Mouse (Mus musculus): ENCODE data around the gene Mut. TPM values are rescaled to one million over a fixed set of nuclear protein-coding genes. Genes with fewer than 3 reads are reported as not detected.

Gene Mut
- 24.2 and 26.8 TPM in 2 replicates for polyA plus RNA-seq (2012; rRNA removed)

GRCm38 (mm10) chr17:40934420-40935231 lies at the start of gene Mut, which contains the start of gene Cenpq:
Gene Mut (plus strand): TSS chr17:40934685.
Gene Cenpq (minus strand): TSS chr17:40935047.
- Histone ChIP-seq H3K4me3 (replicated peaks; ENCODE audit: insufficient read depth, low read depth, low read length) (peak within 1 kb of the TSS; percentile 87), H3K4me1 (ENCODE audit: control insufficient read depth, insufficient read depth, low read length) (no peaks in the 10 kb centered on the region), H3K27me3 (ENCODE audit: control insufficient read depth, insufficient read depth, low read length) (no peaks in the 10 kb centered on the region), H3K27ac (ENCODE audit: insufficient read depth, low read length) (peak within 1 kb of the TSS; percentile 73)
- WGBS = under 1% methylated on average over 50 of the region's 50 CpGs
- peak; percentile 85; the same call in 1 of the 2 replicates for TF ChIP-seq POLR2A (IDR thresholded peaks at IDR 0.05; ENCODE audit: borderline replicate concordance, insufficient read depth, low read length)
- TF ChIP-seq CTCF (IDR thresholded peaks at IDR 0.05; ENCODE audit: borderline replicate concordance, insufficient read depth, low read depth, low read length) = no peak
- peak; percentile 99 for DNase-seq

GRCm38 (mm10) chr17:40885155-40885554 lies 49.3 kb upstream of the Mut start:
- Histone ChIP-seq H3K27me3 (ENCODE audit: control insufficient read depth, insufficient read depth, low read length) (no peaks in the 10 kb centered on the region), H3K27ac (ENCODE audit: insufficient read depth, low read length) (no peak overlapping the region), H3K4me1 (ENCODE audit: control insufficient read depth, insufficient read depth, low read length) (no peaks in the 10 kb centered on the region), H3K4me3 (replicated peaks; ENCODE audit: insufficient read depth, low read depth, low read length) (no peak overlapping the region)
- TF ChIP-seq CTCF (IDR thresholded peaks at IDR 0.05; ENCODE audit: borderline replicate concordance, insufficient read depth, low read depth, low read length) = no peak
- TF ChIP-seq POLR2A (IDR thresholded peaks at IDR 0.05; ENCODE audit: borderline replicate concordance, insufficient read depth, low read length) = no peak
- WGBS = 85% methylated on average over 4 of the region's 4 CpGs
- DNase-seq = no peak

GRCm38 (mm10) chr17:40887849-40888536 lies 46.5 kb upstream of the Mut start:
- DNase-seq = no peak
- H3K4me3 ChIP-seq (replicated peaks; ENCODE audit: insufficient read depth, low read depth, low read length) = no peak overlapping the region
- no peaks in the 10 kb centered on the region for H3K4me1 ChIP-seq (ENCODE audit: control insufficient read depth, insufficient read depth, low read length)
- WGBS = 75% methylated on average over 4 of the region's 4 CpGs
- TF ChIP-seq CTCF (IDR thresholded peaks at IDR 0.05; ENCODE audit: borderline replicate concordance, insufficient read depth, low read depth, low read length) = no peak
- no peak for TF ChIP-seq POLR2A (IDR thresholded peaks at IDR 0.05; ENCODE audit: borderline replicate concordance, insufficient read depth, low read length)
- H3K27ac ChIP-seq (ENCODE audit: insufficient read depth, low read length) = no peak overlapping the region
- H3K27me3 ChIP-seq (ENCODE audit: control insufficient read depth, insufficient read depth, low read length) = no peaks in the 10 kb centered on the region

GRCm38 (mm10) chr17:40896863-40897262 lies 37.6 kb upstream of the Mut start:
- H3K27ac ChIP-seq (ENCODE audit: insufficient read depth, low read length) = no peak overlapping the region
- no peaks in the 10 kb centered on the region for H3K27me3 ChIP-seq (ENCODE audit: control insufficient read depth, insufficient read depth, low read length)
- H3K4me1 ChIP-seq (ENCODE audit: control insufficient read depth, insufficient read depth, low read length) = no peaks in the 10 kb centered on the region
- H3K4me3 ChIP-seq (replicated peaks; ENCODE audit: insufficient read depth, low read depth, low read length) = no peak overlapping the region
- no peak for TF ChIP-seq POLR2A (IDR thresholded peaks at IDR 0.05; ENCODE audit: borderline replicate concordance, insufficient read depth, low read length)
- 0 out of 2 replicates have a peak, but pooled peaks have one; percentile 9 for TF ChIP-seq CTCF (IDR thresholded peaks at IDR 0.05; ENCODE audit: borderline replicate concordance, insufficient read depth, low read depth, low read length)
- WGBS = 56% methylated on average over 1 of the region's 1 CpGs
- DNase-seq = peak in 1 of 2 experiments; percentile 3

- no peak overlapping the region for H3K4me3 ChIP-seq (replicated peaks; ENCODE audit: insufficient read depth, low read depth, low read length)
- no peak for DNase-seq
- no peaks in the 10 kb centered on the region for H3K27me3 ChIP-seq (ENCODE audit: control insufficient read depth, insufficient read depth, low read length)
- TF ChIP-seq CTCF (IDR thresholded peaks at IDR 0.05; ENCODE audit: borderline replicate concordance, insufficient read depth, low read depth, low read length) (no peak), POLR2A (IDR thresholded peaks at IDR 0.05; ENCODE audit: borderline replicate concordance, insufficient read depth, low read length) (no peak)
- H3K4me1 ChIP-seq (ENCODE audit: control insufficient read depth, insufficient read depth, low read length) = no peaks in the 10 kb centered on the region
- H3K27ac ChIP-seq (ENCODE audit: insufficient read depth, low read length) = no peak overlapping the region
- WGBS = 40% methylated on average over 4 of the region's 4 CpGs
Observed at GRCm38 (mm10) chr17:40899783-40900363, 34.6 kb upstream of the Mut start.

- Histone ChIP-seq H3K4me3 (replicated peaks; ENCODE audit: insufficient read depth, low read depth, low read length) (no peak overlapping the region), H3K27me3 (ENCODE audit: control insufficient read depth, insufficient read depth, low read length) (no peaks in the 10 kb centered on the region), H3K4me1 (ENCODE audit: control insufficient read depth, insufficient read depth, low read length) (no peaks in the 10 kb centered on the region), H3K27ac (ENCODE audit: insufficient read depth, low read length) (no peak overlapping the region)
- TF ChIP-seq POLR2A (IDR thresholded peaks at IDR 0.05; ENCODE audit: borderline replicate concordance, insufficient read depth, low read length) (no peak), CTCF (IDR thresholded peaks at IDR 0.05; ENCODE audit: borderline replicate concordance, insufficient read depth, low read depth, low read length) (no peak)
- 77% methylated on average over 4 of the region's 4 CpGs for WGBS
- no peak for DNase-seq
Observed at GRCm38 (mm10) chr17:40903345-40903744, 31.1 kb upstream of the Mut start.

- TF ChIP-seq POLR2A (IDR thresholded peaks at IDR 0.05; ENCODE audit: borderline replicate concordance, insufficient read depth, low read length) (no peak), CTCF (IDR thresholded peaks at IDR 0.05; ENCODE audit: borderline replicate concordance, insufficient read depth, low read depth, low read length) (no peak)
- H3K4me1 ChIP-seq (ENCODE audit: control insufficient read depth, insufficient read depth, low read length) = no peaks in the 10 kb centered on the region
- no peak overlapping the region for H3K27ac ChIP-seq (ENCODE audit: insufficient read depth, low read length)
- H3K27me3 ChIP-seq (ENCODE audit: control insufficient read depth, insufficient read depth, low read length) = no peaks in the 10 kb centered on the region
- no peak overlapping the region for H3K4me3 ChIP-seq (replicated peaks; ENCODE audit: insufficient read depth, low read depth, low read length)
- WGBS = 10% methylated on average over 11 of the region's 11 CpGs
- DNase-seq = peak in 1 of 2 experiments; percentile 18
Observed at GRCm38 (mm10) chr17:40904056-40904597, 30.4 kb upstream of the Mut start.
